Mouse (Mus musculus) embryo, embryonic 10 days (tissue): ENCODE measurements around the gene Cbl.
A peak's percentile ranks its signal among the peaks of the same experiment; 100 is the strongest.

Source experiments
- DNase-seq: peaks from one replicate; pipeline ENCODE4 v3.0.0-alpha.2; 2015; ENCODE audit warnings: low spot score

Gene Cbl

GRCm38 (mm10) chr9:44101490-44101889, 132.4 kb downstream of the Cbl start, which contains the start of gene Mfrp:
Mfrp (plus strand) TSS chr9:44101729.
- DNase-seq = peak; percentile 43

GRCm38 (mm10) chr9:44096536-44096935, 137.3 kb downstream of the Cbl start:
- DNase-seq = peak; percentile 53

- no peak for DNase-seq
These were observed 138.1 kb downstream of the Cbl start for GRCm38 (mm10) chr9:44095781-44096180.

- DNase-seq = no peak
These were observed 139.1 kb downstream of the Cbl start for GRCm38 (mm10) chr9:44094737-44095136.

- peak; percentile 87 for DNase-seq
These were observed 140.0 kb downstream of the Cbl start for GRCm38 (mm10) chr9:44093612-44094503.
